17 mouse cellular contexts compared by ENCODE assay signal in the genomic region with DNA sequence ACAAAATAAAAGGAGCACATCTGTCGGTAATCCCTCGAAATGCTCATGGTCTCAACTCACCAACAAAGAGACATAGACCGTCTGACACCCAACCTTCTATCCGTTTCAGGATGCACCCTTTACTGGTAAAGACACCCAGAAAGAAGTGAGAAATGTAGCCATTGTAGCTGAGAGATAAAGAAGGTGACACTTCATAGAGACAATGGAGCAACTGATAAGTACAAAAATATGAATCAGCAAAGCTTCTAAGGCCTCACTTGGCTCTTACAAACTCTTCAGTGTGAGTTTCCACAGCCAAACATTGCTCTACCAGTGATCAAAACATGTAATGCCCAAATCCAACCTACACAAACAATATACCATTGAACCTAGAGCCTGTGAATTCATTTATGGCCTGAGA.
DNase-seq lines count a peak whose midpoint lies in the region; TF ChIP-seq lines count a peak whose summit lies in the region.
"Had no signal": no experiment of that assay in that cellular context is flagged by ENCODE, and none has a peak within 500 bp of the region (broad histone marks: within the 10 kb centered on the region; RNA-seq: fewer than 3 reads in every experiment).

No protein-coding gene starts in this region.

- peak overlapping the region; percentile 47 for H3K27ac ChIP-seq in MEL (ENCODE audit: control insufficient read depth, low read depth, low read length)
- no peak overlapping the region for H3K27ac ChIP-seq in cerebellum, adult 2 months (ENCODE audit: insufficient read depth, low read length)

- 94% methylated on average over 4 of the region's 4 CpGs for WGBS in cerebellum, adult 2 months

- peaks cover 0 to 2% of the 10 kb centered on the region in 2 experiments; a peak in 1 of 4 replicates for H3K36me3 ChIP-seq in MEL (ENCODE audit: control insufficient read depth in 1 of 2, insufficient read depth in 2 of 2, low read length in 2 of 2)
- H3K36me3 ChIP-seq: G1E had no signal

- H3K4me3 ChIP-seq in MEL (ENCODE audit: control insufficient read depth in 1 of 2, insufficient read depth in 1 of 2, low read depth in 2 of 2, low read length in 2 of 2): peak overlapping the region in 1 of 2 experiments; percentile 37; a peak in 1 of 4 replicates
- H3K4me3 ChIP-seq in cerebellum, adult 2 months (replicated peaks; ENCODE audit: insufficient read depth, low read depth, low read length): no peak overlapping the region

- no peak for TF ChIP-seq RAD21 in MEL (IDR thresholded peaks at IDR 0.05; ENCODE audit: low read depth, low read length)

- peak; percentile 34 for DNase-seq in heart, adult 11 months
- no peak for DNase-seq in heart, adult 8-10 months (ENCODE audit: low spot score)
- peak; percentile 68 for DNase-seq in MEL (ENCODE audit: low read depth, low spot score)
- no peak for DNase-seq in cerebellum, adult 2 months
- DNase-seq: adrenal gland, adult 2 months; adrenal gland, adult 8-10 months; adrenal gland, postnatal 10 days; adrenal gland, postnatal 14 days; adrenal gland, postnatal 25 days; adrenal gland, postnatal 36 days; B cell, adult 2 months; cerebellum, adult 11 months; cerebellum, adult 11-12 months; cerebellum, adult 18-20 months; cerebellum, adult 8-10 months had no signal

- H3K4me1 ChIP-seq in MEL (ENCODE audit: control insufficient read depth in 1 of 2, insufficient read depth in 2 of 2, low read length in 2 of 2): peaks cover 0 to 2% of the 10 kb centered on the region in 2 experiments; a peak in 2 of 4 replicates
- no peaks in the 10 kb centered on the region for H3K4me1 ChIP-seq in cerebellum, adult 2 months (ENCODE audit: control insufficient read depth, insufficient read depth, low read length)

- H3K79me2 ChIP-seq in MEL (ENCODE audit: control insufficient read depth, insufficient read depth, low read length, poor library complexity): no peaks in the 10 kb centered on the region

- peak; percentile 70 to 71 for TF ChIP-seq EP300 in MEL (IDR thresholded peaks at IDR 0.05; ENCODE audit: low read depth in 1 of 2, low read length in 2 of 2)

- no peak for TF ChIP-seq POLR2A in MEL (IDR thresholded peaks at IDR 0.05; ENCODE audit: control insufficient read depth in 1 of 2, insufficient read depth in 1 of 2, low read depth in 1 of 2, low read length in 2 of 2, poor library complexity in 1 of 2)
- no peak for TF ChIP-seq POLR2A in cerebellum, adult 2 months (IDR thresholded peaks at IDR 0.05; ENCODE audit: borderline replicate concordance, insufficient read depth, low read length)

- TF ChIP-seq CTCF in MEL (IDR thresholded peaks at IDR 0.05 in 2 of 3, conservative IDR thresholded peaks at IDR 0.05 in 1 of 3; ENCODE audit: control insufficient read depth in 1 of 3, insufficient read depth in 1 of 3, low read depth in 2 of 3, low read length in 3 of 3, poor library complexity in 1 of 3, severe bottlenecking in 1 of 3): no peak
- no peak for TF ChIP-seq CTCF in cerebellum, adult 2 months (IDR thresholded peaks at IDR 0.05; ENCODE audit: borderline replicate concordance, insufficient read depth, low read depth, low read length)

- no peak overlapping the region for H3K9ac ChIP-seq in MEL (ENCODE audit: control insufficient read depth, low read depth, low read length, poor library complexity, severe bottlenecking)

- H3K9me3 ChIP-seq in MEL (replicated peaks; ENCODE audit: insufficient read depth, low read length): no peaks in the 10 kb centered on the region

- H3K27me3 ChIP-seq in MEL (ENCODE audit: control insufficient read depth in 1 of 2, insufficient read depth in 2 of 2, low read length in 2 of 2): no peaks in the 10 kb centered on the region
- H3K27me3 ChIP-seq in cerebellum, adult 2 months (ENCODE audit: control insufficient read depth, insufficient read depth, low read length): no peaks in the 10 kb centered on the region
- H3K27me3 ChIP-seq: Patski had no signal

TF ChIP-seq in MEL, 35 proteins besides CTCF, POLR2A, EP300 and RAD21:
- TF ChIP-seq UBTF (IDR thresholded peaks at IDR 0.05; ENCODE audit: borderline replicate concordance, insufficient read depth, low read depth, low read length) (no peak), GATA1 (IDR thresholded peaks at IDR 0.05; ENCODE audit: low read depth, low read length) (peak; percentile 81), ZC3H11A (IDR thresholded peaks at IDR 0.05; ENCODE audit: low read depth, low read length) (no peak), MAFK (IDR thresholded peaks at IDR 0.05; ENCODE audit: borderline replicate concordance, low read depth, low read length) (no peak), TCF12 (IDR thresholded peaks at IDR 0.05; ENCODE audit: low read depth, low read length) (peak; percentile 69)

Comparison
In these comparisons a context has a peak if more than half of its experiments do, and no peak if none do; other contexts are left out.
1. DNase-seq: peak in heart, adult 11 months (single experiment) and MEL (single experiment); none in heart, adult 8-10 months (single experiment) and cerebellum, adult 2 months (0 of 2).